Mouse (Mus musculus): ENCODE data around the gene Evi5. TPM values are rescaled to one million over a fixed set of nuclear protein-coding genes. Genes with fewer than 3 reads are reported as not detected.

The Evi5 gene
- polyA plus RNA-seq, 1 experiment = 6.8 TPM

DNA sequence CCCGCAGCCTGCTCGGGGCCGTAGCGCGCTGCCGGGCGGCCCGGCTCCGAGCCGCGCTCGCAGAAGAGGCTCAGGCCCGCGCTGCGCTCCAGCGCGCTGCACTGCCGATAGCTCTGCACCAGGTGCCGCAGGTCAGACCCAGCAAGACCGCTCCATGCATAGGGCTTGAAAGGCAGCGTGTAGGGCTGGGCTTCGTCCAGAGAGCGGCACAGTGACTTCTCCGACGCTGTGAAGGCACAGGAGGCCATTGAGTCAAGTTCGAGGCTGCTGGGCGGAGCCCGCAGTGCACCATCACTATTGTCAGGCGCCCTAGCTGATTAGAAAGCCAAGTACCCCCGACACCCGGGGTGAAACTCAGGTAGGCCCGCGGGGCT lies 153.3 kb downstream of the Evi5 start:
- H3K79me2 ChIP-seq (ENCODE audit: control insufficient read depth, insufficient read depth) = no peaks in the 10 kb centered on the region
- no peaks in the 10 kb centered on the region for H3K79me3 ChIP-seq (ENCODE audit: low read depth)
- TF ChIP-seq CEBPB (IDR thresholded peaks at IDR 0.05; ENCODE audit: low read depth) = no peak
- TF ChIP-seq MYOG (IDR thresholded peaks at IDR 0.05; ENCODE audit: control insufficient read depth, extremely low read depth, insufficient read length) = no peak
- TF ChIP-seq MAX (IDR thresholded peaks at IDR 0.05) = no peak
- no peak for TF ChIP-seq USF1 (IDR thresholded peaks at IDR 0.05; ENCODE audit: low read depth)
- no peak for TF ChIP-seq FOSL1 (IDR thresholded peaks at IDR 0.05; ENCODE audit: insufficient read depth, low read length, poor library complexity, severe bottlenecking)
- TF ChIP-seq MYOD1 (IDR thresholded peaks at IDR 0.05; ENCODE audit: control insufficient read depth, insufficient read length, low read depth) = no peak
- no peak for TF ChIP-seq CTCF (IDR thresholded peaks at IDR 0.05; ENCODE audit: control insufficient read depth, insufficient read depth, insufficient read length)
- no peak overlapping the region for H3ac ChIP-seq (ENCODE audit: control insufficient read depth, insufficient read length, low read depth)
- peaks cover 42% of the 10 kb centered on the region for H3K27me3 ChIP-seq (ENCODE audit: control insufficient read depth, insufficient read depth, insufficient read length)
- no peaks in the 10 kb centered on the region for H3K36me3 ChIP-seq (ENCODE audit: control insufficient read depth, insufficient read depth)
- H3K4me3 ChIP-seq (ENCODE audit: insufficient read depth, poor library complexity, severe bottlenecking) = no peak overlapping the region

DNA sequence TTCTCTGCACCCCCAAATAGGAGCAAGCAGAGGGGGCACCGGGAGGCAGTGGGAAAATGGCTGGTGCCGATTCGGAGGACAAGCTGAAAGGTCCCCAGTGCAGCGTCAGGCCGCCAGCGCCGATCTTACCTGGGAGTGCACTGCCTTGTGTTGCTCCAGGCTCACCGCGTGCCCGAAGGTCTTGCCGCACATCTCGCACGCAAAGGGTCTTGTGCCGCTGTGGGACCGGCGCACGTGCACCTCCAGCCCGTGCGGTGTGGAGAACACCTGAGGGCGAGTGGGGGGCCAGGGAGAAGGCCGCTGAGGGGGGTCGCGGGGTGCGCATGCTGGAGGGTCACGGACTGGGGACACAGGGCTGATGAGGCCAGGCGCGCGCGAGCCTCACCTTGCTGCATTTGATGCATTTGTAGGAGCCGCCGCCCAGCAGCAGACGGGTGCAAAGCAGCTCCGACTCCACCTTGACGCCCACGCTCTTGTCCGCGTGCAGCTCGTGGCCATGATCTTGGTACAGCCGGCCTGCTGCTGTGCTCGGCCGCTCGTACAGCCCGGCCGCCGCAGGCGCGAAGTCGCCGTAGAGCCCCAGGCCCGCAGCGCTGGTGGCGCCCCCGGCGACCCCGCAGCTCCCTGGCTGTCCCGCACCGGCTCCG lies 153.8 kb downstream of the Evi5 start:
- Histone ChIP-seq H3K4me3 (ENCODE audit: insufficient read depth, poor library complexity, severe bottlenecking) (no peak overlapping the region), H3K79me3 (ENCODE audit: low read depth) (no peaks in the 10 kb centered on the region), H3K36me3 (ENCODE audit: control insufficient read depth, insufficient read depth) (no peaks in the 10 kb centered on the region), H3K27me3 (ENCODE audit: control insufficient read depth, insufficient read depth, insufficient read length) (peaks cover 42% of the 10 kb centered on the region), H3ac (ENCODE audit: control insufficient read depth, insufficient read length, low read depth) (no peak overlapping the region), H3K79me2 (ENCODE audit: control insufficient read depth, insufficient read depth) (no peaks in the 10 kb centered on the region)
- TF ChIP-seq MYOG (IDR thresholded peaks at IDR 0.05; ENCODE audit: control insufficient read depth, extremely low read depth, insufficient read length) (no peak), CEBPB (IDR thresholded peaks at IDR 0.05; ENCODE audit: low read depth) (no peak), FOSL1 (IDR thresholded peaks at IDR 0.05; ENCODE audit: insufficient read depth, low read length, poor library complexity, severe bottlenecking) (no peak), CTCF (IDR thresholded peaks at IDR 0.05; ENCODE audit: control insufficient read depth, insufficient read depth, insufficient read length) (no peak)

DNA sequence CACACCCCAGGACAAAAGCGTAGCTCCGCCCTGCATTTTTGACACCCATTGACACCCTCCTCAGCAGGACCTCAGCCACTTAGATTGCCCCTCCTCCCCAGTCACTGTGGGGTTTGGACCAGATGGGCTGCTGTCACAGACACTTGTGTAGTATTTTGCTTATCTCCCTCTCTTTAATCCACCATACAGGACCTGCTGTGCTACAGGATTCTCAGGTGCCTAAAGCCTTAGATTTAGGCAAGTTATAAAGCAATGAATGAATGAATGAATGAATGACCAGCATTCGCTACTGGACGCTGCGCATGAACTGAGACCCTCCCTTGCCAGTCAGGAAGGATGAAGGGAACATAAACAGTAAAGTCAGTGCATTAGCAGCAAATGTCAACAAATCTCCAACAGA lies 154.4 kb downstream of the Evi5 start:
- H3K36me3 ChIP-seq (ENCODE audit: control insufficient read depth, insufficient read depth) = no peaks in the 10 kb centered on the region

DNA sequence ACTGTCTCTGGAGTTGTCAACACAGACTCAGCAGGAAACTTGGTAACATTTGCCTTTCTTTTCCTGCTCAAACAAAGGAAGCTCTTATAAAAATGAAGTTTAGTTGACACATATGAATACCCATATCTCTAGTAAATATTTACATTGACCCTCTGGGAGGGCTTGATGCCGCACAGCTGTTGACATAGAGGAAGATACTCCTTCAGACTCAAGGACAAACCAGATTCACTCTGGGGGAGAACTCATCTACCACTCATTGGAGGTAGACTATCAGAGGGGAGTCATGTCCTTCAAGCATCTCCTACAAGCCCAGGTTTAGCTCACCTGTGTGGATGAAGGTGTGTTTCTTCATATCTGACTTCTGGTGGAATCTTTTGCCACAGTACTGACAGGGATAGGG lies 155.1 kb downstream of the Evi5 start:
- Histone ChIP-seq H3K36me3 (ENCODE audit: control insufficient read depth, insufficient read depth) (no peaks in the 10 kb centered on the region), H3K4me3 (ENCODE audit: insufficient read depth, poor library complexity, severe bottlenecking) (no peak overlapping the region), H3ac (ENCODE audit: control insufficient read depth, insufficient read length, low read depth) (no peak overlapping the region), H3K27me3 (ENCODE audit: control insufficient read depth, insufficient read depth, insufficient read length) (peaks cover 38% of the 10 kb centered on the region), H3K79me2 (ENCODE audit: control insufficient read depth, insufficient read depth) (no peaks in the 10 kb centered on the region), H3K79me3 (ENCODE audit: low read depth) (no peaks in the 10 kb centered on the region)
- TF ChIP-seq USF1 (IDR thresholded peaks at IDR 0.05; ENCODE audit: low read depth) (no peak), MYOG (IDR thresholded peaks at IDR 0.05; ENCODE audit: control insufficient read depth, extremely low read depth, insufficient read length) (no peak), CTCF (IDR thresholded peaks at IDR 0.05; ENCODE audit: control insufficient read depth, insufficient read depth, insufficient read length) (no peak), MAX (IDR thresholded peaks at IDR 0.05) (no peak), CEBPB (IDR thresholded peaks at IDR 0.05; ENCODE audit: low read depth) (no peak), FOSL1 (IDR thresholded peaks at IDR 0.05; ENCODE audit: insufficient read depth, low read length, poor library complexity, severe bottlenecking) (no peak), MYOD1 (IDR thresholded peaks at IDR 0.05; ENCODE audit: control insufficient read depth, insufficient read length, low read depth) (no peak)

More for the DNA sequence above, 154.4 kb downstream of the Evi5 start:
- H3K79me3 ChIP-seq (ENCODE audit: low read depth) = no peaks in the 10 kb centered on the region
- H3K27me3 ChIP-seq (ENCODE audit: control insufficient read depth, insufficient read depth, insufficient read length) = peaks cover 42% of the 10 kb centered on the region
- no peak overlapping the region for H3K4me3 ChIP-seq (ENCODE audit: insufficient read depth, poor library complexity, severe bottlenecking)
- H3ac ChIP-seq (ENCODE audit: control insufficient read depth, insufficient read length, low read depth) = no peak overlapping the region
- TF ChIP-seq MAX (IDR thresholded peaks at IDR 0.05) = no peak
- no peak for TF ChIP-seq FOSL1 (IDR thresholded peaks at IDR 0.05; ENCODE audit: insufficient read depth, low read length, poor library complexity, severe bottlenecking)
- TF ChIP-seq USF1 (IDR thresholded peaks at IDR 0.05; ENCODE audit: low read depth) = no peak
- H3K79me2 ChIP-seq (ENCODE audit: control insufficient read depth, insufficient read depth) = no peaks in the 10 kb centered on the region

GRCm38 (mm10) chr5:107719209-107719608 lies 155.7 kb downstream of the Evi5 start:
- H3K79me2 ChIP-seq (ENCODE audit: control insufficient read depth, insufficient read depth) = no peaks in the 10 kb centered on the region
- peaks cover 38% of the 10 kb centered on the region for H3K27me3 ChIP-seq (ENCODE audit: control insufficient read depth, insufficient read depth, insufficient read length)
- H3K4me3 ChIP-seq (ENCODE audit: insufficient read depth, poor library complexity, severe bottlenecking) = no peak overlapping the region
- H3ac ChIP-seq (ENCODE audit: control insufficient read depth, insufficient read length, low read depth) = no peak overlapping the region
- no peaks in the 10 kb centered on the region for H3K79me3 ChIP-seq (ENCODE audit: low read depth)
- no peaks in the 10 kb centered on the region for H3K36me3 ChIP-seq (ENCODE audit: control insufficient read depth, insufficient read depth)
- no peak for TF ChIP-seq MYOG (IDR thresholded peaks at IDR 0.05; ENCODE audit: control insufficient read depth, extremely low read depth, insufficient read length)

DNA sequence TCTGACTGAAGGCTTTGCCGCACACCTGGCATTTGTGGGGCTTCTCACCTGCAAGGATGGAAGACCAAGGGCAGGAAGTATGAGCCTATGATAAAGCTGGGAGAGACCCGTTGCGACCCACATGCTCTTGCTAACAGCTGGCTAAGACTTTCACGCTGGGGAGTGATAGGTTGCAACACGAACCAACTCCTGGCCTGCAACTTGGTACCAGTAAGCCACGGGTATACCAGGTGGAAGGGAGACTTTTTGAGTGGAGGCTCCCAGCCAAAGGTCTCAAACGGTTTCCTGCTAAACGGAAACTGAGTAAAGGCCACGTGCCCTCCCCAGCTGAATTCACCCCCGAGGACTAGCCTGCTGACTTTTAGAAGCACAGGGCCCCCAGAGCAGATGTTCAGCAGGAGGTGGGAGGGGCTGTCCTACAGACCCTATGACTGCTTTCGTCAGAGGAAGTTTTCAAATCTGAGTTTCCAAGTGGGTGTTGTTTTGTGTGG lies 157.0 kb downstream of the Evi5 start:
- Histone ChIP-seq H3K79me2 (ENCODE audit: control insufficient read depth, insufficient read depth) (no peaks in the 10 kb centered on the region), H3ac (ENCODE audit: control insufficient read depth, insufficient read length, low read depth) (no peak overlapping the region), H3K79me3 (ENCODE audit: low read depth) (no peaks in the 10 kb centered on the region), H3K36me3 (ENCODE audit: control insufficient read depth, insufficient read depth) (no peaks in the 10 kb centered on the region), H3K27me3 (ENCODE audit: control insufficient read depth, insufficient read depth, insufficient read length) (peaks cover 27% of the 10 kb centered on the region), H3K4me3 (ENCODE audit: insufficient read depth, poor library complexity, severe bottlenecking) (no peak overlapping the region)
- TF ChIP-seq USF1 (IDR thresholded peaks at IDR 0.05; ENCODE audit: low read depth) (no peak), MYOD1 (IDR thresholded peaks at IDR 0.05; ENCODE audit: control insufficient read depth, insufficient read length, low read depth) (no peak), MYOG (IDR thresholded peaks at IDR 0.05; ENCODE audit: control insufficient read depth, extremely low read depth, insufficient read length) (no peak), CTCF (IDR thresholded peaks at IDR 0.05; ENCODE audit: control insufficient read depth, insufficient read depth, insufficient read length) (no peak), FOSL1 (IDR thresholded peaks at IDR 0.05; ENCODE audit: insufficient read depth, low read length, poor library complexity, severe bottlenecking) (no peak), CEBPB (IDR thresholded peaks at IDR 0.05; ENCODE audit: low read depth) (no peak), MAX (IDR thresholded peaks at IDR 0.05) (no peak)
